Mouse (Mus musculus): ENCODE data around the gene Gm37419. TPM values are rescaled to one million over a fixed set of nuclear protein-coding genes. Genes with fewer than 3 reads are reported as not detected.
A peak's percentile ranks its signal among the peaks of the same experiment; 100 is the strongest.

Gene Gm37419
- polyA plus RNA-seq, 1 experiment from 2014 or later = not detected

GRCm38 (mm10) chr16:24033259-24033658, 45.0 kb downstream of the Gm37419 start:
- DNase-seq = no peak
- Histone ChIP-seq H3K4me1 (ENCODE audit: insufficient read depth) (no peaks in the 10 kb centered on the region), H3K9ac (replicated peaks) (no peak overlapping the region), H3K27me3 (ENCODE audit: insufficient read depth, low read length) (no peaks in the 10 kb centered on the region), H3K27ac (ENCODE audit: low read depth) (no peak overlapping the region), H3K4me2 (ENCODE audit: low read depth, low read length) (no peak overlapping the region), H3K9me3 (ENCODE audit: low read length) (no peaks in the 10 kb centered on the region), H3K36me3 (replicated peaks; ENCODE audit: insufficient read depth, low read length) (no peaks in the 10 kb centered on the region), H3K4me3 (ENCODE audit: low read depth, low read length) (no peak overlapping the region)
- TF ChIP-seq EP300 (IDR thresholded peaks at IDR 0.05; ENCODE audit: low read depth) (no peak), CTCF (IDR thresholded peaks at IDR 0.05; ENCODE audit: low read depth) (no peak)
- WGBS (ENCODE audit: insufficient replicate concordance) = 83% methylated on average over 5 of the region's 5 CpGs
- ATAC-seq = peak; percentile 29; the same call in 1 of the 2 replicates

- Histone ChIP-seq H3K4me1 (ENCODE audit: insufficient read depth) (no peaks in the 10 kb centered on the region), H3K4me3 (ENCODE audit: low read depth, low read length) (no peak overlapping the region), H3K36me3 (replicated peaks; ENCODE audit: insufficient read depth, low read length) (no peaks in the 10 kb centered on the region), H3K9me3 (ENCODE audit: low read length) (no peaks in the 10 kb centered on the region), H3K27ac (ENCODE audit: low read depth) (peak overlapping the region; percentile 60), H3K9ac (replicated peaks) (no peak overlapping the region), H3K4me2 (ENCODE audit: low read depth, low read length) (no peak overlapping the region), H3K27me3 (ENCODE audit: insufficient read depth, low read length) (no peaks in the 10 kb centered on the region)
- 57% methylated on average over 2 of the region's 2 CpGs for WGBS (ENCODE audit: insufficient replicate concordance)
- DNase-seq (no peak), ATAC-seq (peak; percentile 56)
- TF ChIP-seq CTCF (IDR thresholded peaks at IDR 0.05; ENCODE audit: low read depth) = no peak
- no peak for TF ChIP-seq EP300 (IDR thresholded peaks at IDR 0.05; ENCODE audit: low read depth)
Observed at GRCm38 (mm10) chr16:24034450-24034849, 46.2 kb downstream of the Gm37419 start.

- Histone ChIP-seq H3K27me3 (ENCODE audit: insufficient read depth, low read length) (no peaks in the 10 kb centered on the region), H3K9me3 (ENCODE audit: low read length) (no peaks in the 10 kb centered on the region), H3K36me3 (replicated peaks; ENCODE audit: insufficient read depth, low read length) (no peaks in the 10 kb centered on the region), H3K4me3 (ENCODE audit: low read depth, low read length) (no peak overlapping the region), H3K4me2 (ENCODE audit: low read depth, low read length) (no peak overlapping the region), H3K9ac (replicated peaks) (no peak overlapping the region), H3K27ac (ENCODE audit: low read depth) (no peak overlapping the region), H3K4me1 (ENCODE audit: insufficient read depth) (no peaks in the 10 kb centered on the region)
- no peak for ATAC-seq
- no peak for TF ChIP-seq CTCF (IDR thresholded peaks at IDR 0.05; ENCODE audit: low read depth)
- DNase-seq = no peak
Observed at GRCm38 (mm10) chr16:24035767-24036166, 47.5 kb downstream of the Gm37419 start.

GRCm38 (mm10) chr16:24036398-24036797, 48.1 kb downstream of the Gm37419 start:
- WGBS (ENCODE audit: insufficient replicate concordance) = 84% methylated on average over 3 of the region's 3 CpGs
- H3K9ac ChIP-seq (replicated peaks) = no peak overlapping the region
- no peaks in the 10 kb centered on the region for H3K36me3 ChIP-seq (replicated peaks; ENCODE audit: insufficient read depth, low read length)
- no peaks in the 10 kb centered on the region for H3K27me3 ChIP-seq (ENCODE audit: insufficient read depth, low read length)
- no peak for DNase-seq
- ATAC-seq = no peak
- H3K4me1 ChIP-seq (ENCODE audit: insufficient read depth) = no peaks in the 10 kb centered on the region
- H3K4me2 ChIP-seq (ENCODE audit: low read depth, low read length) = no peak overlapping the region
- no peak for TF ChIP-seq CTCF (IDR thresholded peaks at IDR 0.05; ENCODE audit: low read depth)
- TF ChIP-seq EP300 (IDR thresholded peaks at IDR 0.05; ENCODE audit: low read depth) = no peak
- H3K9me3 ChIP-seq (ENCODE audit: low read length) = no peaks in the 10 kb centered on the region
- H3K27ac ChIP-seq (ENCODE audit: low read depth) = no peak overlapping the region
- H3K4me3 ChIP-seq (ENCODE audit: low read depth, low read length) = no peak overlapping the region

Other genes starting within 250 kb of the Gm37419 start
- gene Sst, start 97.5 kb upstream of the Gm37419 start, polyA plus RNA-seq (2015; fragmentation: Nextera tagmentation; extraction: Ambion mirVana) = 0.77 TPM in 1 of 2 replicates, not detected in the other
- gene Rtp2, start 56.1 kb upstream of the Gm37419 start, polyA plus RNA-seq (2015; fragmentation: Nextera tagmentation; extraction: Ambion mirVana) = not detected in 2 replicates
- 0.46 and 0.69 TPM in 2 replicates for gene Bcl6, start 370 bp downstream of the Gm37419 start, polyA plus RNA-seq (2015; fragmentation: Nextera tagmentation; extraction: Ambion mirVana)